In the genomic region with DNA sequence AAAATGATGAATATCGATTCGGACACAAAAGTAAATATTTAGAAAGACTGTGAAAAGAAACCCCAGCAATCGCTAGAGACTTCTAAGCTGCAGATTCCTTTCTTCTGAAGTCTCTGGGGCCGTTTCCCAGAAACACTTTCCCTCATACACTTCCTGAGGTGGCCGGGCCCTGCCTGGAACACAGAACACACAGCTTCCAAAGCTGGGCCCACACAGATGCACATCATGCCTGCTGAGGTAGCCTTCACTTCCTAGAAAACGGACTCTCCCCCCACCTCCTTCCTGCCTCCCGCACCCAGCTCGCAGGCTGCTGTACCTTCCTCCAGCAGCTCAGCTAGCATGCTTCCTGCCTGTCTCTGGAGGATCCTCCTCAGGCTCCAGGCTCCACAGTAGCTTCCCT, we compare ENCODE assay signal across 8 mouse cellular contexts. TPM values are rescaled to one million over a fixed set of nuclear protein-coding genes. Genes with fewer than 3 reads are reported as not detected.
A peak's percentile ranks its signal among the peaks of the same experiment; 100 is the strongest.
DNase-seq lines count a peak whose midpoint lies in the region; ATAC-seq and TF ChIP-seq lines count a peak whose summit lies in the region.

No protein-coding gene starts in this region.

- H3K4me3 ChIP-seq in forebrain, embryonic 12.5 days (replicated peaks) = no peak overlapping the region
- no peak overlapping the region for H3K4me3 ChIP-seq in forebrain, embryonic 15.5 days
- H3K4me3 ChIP-seq in heart, embryonic 14.5 days (ENCODE audit: control insufficient read depth in 1 of 2, insufficient read depth in 1 of 2, low read depth in 1 of 2, low read length in 2 of 2) = no peak overlapping the region
- H3K4me3 ChIP-seq in liver, adult 2 months (ENCODE audit: insufficient read depth, low read depth, low read length) = no peak overlapping the region

- 0 out of 2 replicates have a peak overlapping the region, but pooled peaks have one; percentile 42 for H3K27ac ChIP-seq in forebrain, embryonic 12.5 days
- H3K27ac ChIP-seq in forebrain, embryonic 15.5 days (replicated peaks) = no peak overlapping the region
- H3K27ac ChIP-seq in heart, embryonic 14.5 days (replicated peaks in 1 of 2; ENCODE audit: control insufficient read depth in 1 of 2, insufficient read depth in 1 of 2, low read depth in 2 of 2, low read length in 2 of 2) = peak overlapping the region; percentile 21 to 60
- peak overlapping the region; percentile 7; the same call in 1 of the 2 replicates for H3K27ac ChIP-seq in liver, adult 2 months (replicated peaks; ENCODE audit: insufficient read depth, low read depth, low read length)

- no peak overlapping the region for H3K9ac ChIP-seq in forebrain, embryonic 12.5 days
- H3K9ac ChIP-seq in forebrain, embryonic 15.5 days (replicated peaks) = no peak overlapping the region
- H3K9ac ChIP-seq in heart, embryonic 14.5 days (ENCODE audit: low read length) = no peak overlapping the region
- H3K9ac ChIP-seq in liver, adult 2 months (ENCODE audit: low read depth, low read length) = peak overlapping the region; percentile 12; the same call in 1 of the 2 replicates

- no peak overlapping the region for H3K4me2 ChIP-seq in forebrain, embryonic 12.5 days
- no peak overlapping the region for H3K4me2 ChIP-seq in forebrain, embryonic 15.5 days (replicated peaks)
- H3K4me2 ChIP-seq in heart, embryonic 14.5 days (ENCODE audit: low read length) = no peak overlapping the region

- no peak for TF ChIP-seq CTCF in liver, adult 2 months (IDR thresholded peaks at IDR 0.05; ENCODE audit: low read depth, low read length)

- H3K79me2 ChIP-seq in liver, adult 2 months (ENCODE audit: control insufficient read depth, insufficient read depth, low read length) = no peaks in the 10 kb centered on the region

- H3K36me3 ChIP-seq in forebrain, embryonic 12.5 days (replicated peaks) = no peaks in the 10 kb centered on the region
- H3K36me3 ChIP-seq in forebrain, embryonic 15.5 days = no peaks in the 10 kb centered on the region
- H3K36me3 ChIP-seq in heart, embryonic 14.5 days (ENCODE audit: control insufficient read depth, insufficient read depth, low read length) = no peaks in the 10 kb centered on the region
- no peaks in the 10 kb centered on the region for H3K36me3 ChIP-seq in liver, adult 2 months (ENCODE audit: control insufficient read depth, insufficient read depth, low read length)

- H3K27me3 ChIP-seq in forebrain, embryonic 12.5 days = no peaks in the 10 kb centered on the region
- no peaks in the 10 kb centered on the region for H3K27me3 ChIP-seq in forebrain, embryonic 15.5 days
- no peaks in the 10 kb centered on the region for H3K27me3 ChIP-seq in heart, embryonic 14.5 days (ENCODE audit: control insufficient read depth, insufficient read depth, low read length)
- H3K27me3 ChIP-seq in liver, adult 2 months (ENCODE audit: control insufficient read depth, insufficient read depth, low read length) = no peaks in the 10 kb centered on the region

- H3K9me3 ChIP-seq in forebrain, embryonic 12.5 days = no peaks in the 10 kb centered on the region
- H3K9me3 ChIP-seq in forebrain, embryonic 15.5 days = no peaks in the 10 kb centered on the region
- no peaks in the 10 kb centered on the region for H3K9me3 ChIP-seq in heart, embryonic 14.5 days (ENCODE audit: control insufficient read depth, low read length)

- no peak for ATAC-seq in forebrain, embryonic 12.5 days (ENCODE audit: low FRiP score)
- ATAC-seq in forebrain, embryonic 15.5 days (replicated peaks) = no peak
- ATAC-seq in heart, embryonic 14.5 days (ENCODE audit: insufficient number of reproducible peaks, insufficient read depth, low FRiP score, low read depth) = no peak

- DNase-seq in 3T3-L1 (ENCODE audit: low read depth, low spot score) = peak; percentile 64
- no peak for DNase-seq in liver, adult 2 months (ENCODE audit: extremely low read depth, low read depth, low spot score)
- DNase-seq in ovary, postnatal 14 days (ENCODE audit: low spot score) = no peak
- no peak for DNase-seq in thymus, postnatal 10 days (ENCODE audit: low spot score in 2 of 2)
- DNase-seq in right cerebral cortex, postnatal 25 days = no peak

- H3K4me1 ChIP-seq in forebrain, embryonic 12.5 days = peaks cover 4% of the 10 kb centered on the region; the same call in 1 of the 2 replicates
- H3K4me1 ChIP-seq in forebrain, embryonic 15.5 days = peaks cover 12% of the 10 kb centered on the region
- peaks cover 20 to 33% of the 10 kb centered on the region in 2 experiments for H3K4me1 ChIP-seq in heart, embryonic 14.5 days (ENCODE audit: control insufficient read depth in 2 of 2, insufficient read depth in 2 of 2, low read length in 2 of 2)
- peaks cover 18% of the 10 kb centered on the region for H3K4me1 ChIP-seq in liver, adult 2 months (ENCODE audit: control insufficient read depth, insufficient read depth, low read length)

- WGBS in forebrain, embryonic 12.5 days = 71% methylated on average over 8 of the region's 8 CpGs
- 74% methylated on average over 8 of the region's 8 CpGs for WGBS in forebrain, embryonic 15.5 days
- WGBS in heart, embryonic 14.5 days = 41% methylated on average over 8 of the region's 8 CpGs
- 16% methylated on average over 8 of the region's 8 CpGs for WGBS in liver, adult 2 months

- TF ChIP-seq POLR2A in liver, adult 2 months (IDR thresholded peaks at IDR 0.05; ENCODE audit: extremely low read depth, insufficient read depth, low read length) = no peak

RNA-seq across cellular contexts. Expression of gene Tgm2, which starts 36.7 kb away (rescaled TPM):
- 4.3 and 4.6 TPM in 2 replicates for polyA plus RNA-seq in forebrain, embryonic 12.5 days (2016; fragmentation: Nextera tagmentation; extraction: Ambion mirVana)
- polyA plus RNA-seq in forebrain, embryonic 15.5 days (2015; fragmentation: Nextera tagmentation; extraction: Ambion mirVana) = 4.7 and 5.0 TPM in 2 replicates
- 140 and 160 TPM in 2 replicates for polyA plus RNA-seq in heart, embryonic 14.5 days (2014; fragmentation: Nextera tagmentation; extraction: Ambion mirVana)
- 68.3 and 101 TPM in 2 replicates for total RNA-seq in liver, adult 2 months (2014; rRNA removed)
- 91.7 and 93.5 TPM in 2 replicates for polyA plus RNA-seq in liver, adult 2 months (2012; rRNA removed)

Comparison
In these comparisons a context has a peak if more than half of its experiments do, and no peak if none do; other contexts are left out.
1. RNA of gene Tgm2, which starts 36.7 kb away (polyA plus RNA-seq): 140 to 160 TPM in heart, embryonic 14.5 days and 91.7 to 93.5 TPM in liver, adult 2 months; 4.7 to 5.0 TPM in forebrain, embryonic 15.5 days and 4.3 to 4.6 TPM in forebrain, embryonic 12.5 days; every median in the first group is over 10 times any median in the second.